Mouse (Mus musculus) stomach, embryonic 16.5 days (tissue): ENCODE data around the gene Npnt. TPM values are rescaled to one million over a fixed set of nuclear protein-coding genes. Genes with fewer than 3 reads are reported as not detected.

Experiments
- ATAC-seq: fragments of 200-750 bp; cut with Nextera tagmentation; 2 replicates; pipeline ENCODE4 v1.8.0; 2017; ENCODE audit warnings: moderate number of reproducible peaks, moderate TSS enrichment; ENCODE audit not compliant: insufficient read depth, low FRiP score
- H3K27ac ChIP-seq: fragments of 300-500 bp; sonication (generic); 2 replicates; pipeline ENCODE4 v1.5.1; 2014; ENCODE audit warnings: low read length
- H3K27me3 ChIP-seq: fragments of 300-500 bp; sonication (generic); 2 replicates; pipeline ENCODE4 v1.6.1; 2014; ENCODE audit warnings: low read length, control low read depth, mixed read lengths; ENCODE audit not compliant: control insufficient read depth, insufficient read depth
- H3K36me3 ChIP-seq: fragments of 300-500 bp; sonication (generic); 2 replicates; pipeline ENCODE4 v1.6.1; 2014; ENCODE audit warnings: low read length; ENCODE audit not compliant: control insufficient read depth, insufficient read depth
- H3K4me1 ChIP-seq: fragments of 300-500 bp; sonication (generic); 2 replicates; pipeline ENCODE4 v1.6.1; 2014; ENCODE audit warnings: low read length, control low read depth, mixed read lengths; ENCODE audit not compliant: control insufficient read depth, insufficient read depth
- H3K4me2 ChIP-seq: fragments of 300-500 bp; sonication (generic); 2 replicates; pipeline ENCODE4 v1.6.1; 2014; ENCODE audit warnings: low read depth, low read length, mixed read lengths
- H3K4me3 ChIP-seq: fragments of 300-500 bp; sonication (generic); replicated peaks from 2 replicates; pipeline ENCODE4 v1.5.1; 2014; ENCODE audit warnings: mild to moderate bottlenecking, low read length
- H3K9ac ChIP-seq: fragments of 300-500 bp; sonication (generic); 2 replicates; pipeline ENCODE4 v1.6.1; 2014; ENCODE audit warnings: low read length
- H3K9me3 ChIP-seq: fragments of 300-500 bp; sonication (generic); replicated peaks from 2 replicates; pipeline ENCODE4 v1.6.1; 2016; ENCODE audit warnings: low read length, control low read depth; ENCODE audit not compliant: control insufficient read depth
- WGBS: fragments of 180-500 bp; shearing (Covaris S2); extraction: QIAGEN DNeasy Blood & Tissue Kit; methylation state at CpG from one replicate; pipeline ENCODE4 v1.1.7; 2014; 5-methylcytosine and 5-hydroxymethylcytosine counted together
- polyA plus RNA-seq: library from polyadenylated mRNA; unstranded; fragments of >200 nt; fragmentation: Nextera tagmentation; extraction: Ambion mirVana; gene quantifications from 2 replicates; pipeline ENCODE4 v1.2.1, GENCODE M21; 2015

Npnt gene
- polyA plus RNA-seq, 1 experiment from 2014 or later, result 67.3 TPM

DNA sequence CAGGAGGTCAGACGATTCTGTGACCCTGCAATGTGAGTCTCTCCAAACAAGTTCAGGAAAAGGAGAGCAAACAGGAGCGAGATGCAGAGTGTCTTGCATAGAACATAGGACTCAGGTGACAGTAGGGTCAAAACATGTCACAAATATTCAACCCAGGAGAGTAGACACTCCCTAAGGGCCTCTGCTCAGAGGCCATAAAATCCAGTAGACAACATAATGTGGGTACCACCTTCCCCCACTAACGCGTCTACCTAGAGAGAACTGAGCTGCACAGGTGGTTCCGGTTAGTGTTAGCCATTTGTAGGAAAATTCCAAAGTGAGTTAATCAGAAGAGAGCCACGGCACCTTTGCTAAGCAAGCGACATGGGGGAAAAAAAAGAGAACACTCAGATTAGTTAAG is 5.9 kb downstream of the Npnt start:
- no peaks in the 10 kb centered on the region for H3K36me3 ChIP-seq
- 57% methylated on average over 7 of the region's 7 CpGs for WGBS
- no peak for ATAC-seq
- H3K4me1 ChIP-seq, result peaks cover 10% of the 10 kb centered on the region; the same call in 1 of the 2 replicates
- no peak overlapping the region for H3K9ac ChIP-seq
- no peak overlapping the region for H3K4me3 ChIP-seq
- H3K4me2 ChIP-seq, result no peak overlapping the region
- H3K27me3 ChIP-seq, result no peaks in the 10 kb centered on the region
- no peak overlapping the region for H3K27ac ChIP-seq
- no peaks in the 10 kb centered on the region for H3K9me3 ChIP-seq

DNA sequence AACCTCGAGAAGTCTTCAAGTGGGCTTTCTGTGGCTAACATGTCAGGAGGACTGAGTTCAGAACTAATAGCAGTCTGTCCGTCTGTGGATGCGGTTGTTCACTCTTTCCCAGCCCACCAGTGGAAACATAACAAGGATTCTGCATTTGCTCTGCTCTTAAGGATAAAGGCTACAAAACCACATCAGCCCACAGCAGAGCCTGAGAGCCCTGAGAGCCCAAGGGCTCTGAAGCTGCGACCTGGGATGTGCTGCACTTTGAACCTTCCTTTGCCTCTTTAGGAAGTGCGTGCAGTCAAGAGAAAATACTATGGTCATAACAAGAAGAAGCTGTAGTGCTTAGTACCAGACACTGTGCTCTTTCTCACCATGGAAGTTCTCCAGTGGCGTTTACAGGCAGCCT is 7.3 kb downstream of the Npnt start:
- 90% methylated on average over 6 of the region's 6 CpGs for WGBS
- Histone ChIP-seq H3K4me2 (no peak overlapping the region), H3K36me3 (no peaks in the 10 kb centered on the region), H3K27me3 (no peaks in the 10 kb centered on the region), H3K4me3 (no peak overlapping the region), H3K9ac (no peak overlapping the region), H3K27ac (no peak overlapping the region), H3K9me3 (no peaks in the 10 kb centered on the region), H3K4me1 (no peaks in the 10 kb centered on the region)
- no peak for ATAC-seq

- no peak for ATAC-seq
- Histone ChIP-seq H3K4me1 (no peaks in the 10 kb centered on the region), H3K4me3 (no peak overlapping the region), H3K27me3 (no peaks in the 10 kb centered on the region), H3K27ac (no peak overlapping the region), H3K36me3 (no peaks in the 10 kb centered on the region), H3K9ac (no peak overlapping the region), H3K9me3 (no peaks in the 10 kb centered on the region), H3K4me2 (no peak overlapping the region)
- 83% methylated on average over 10 of the region's 10 CpGs for WGBS
Measured at GRCm38 (mm10) chr3:132940181-132940990, 9.7 kb downstream of the Npnt start.

DNA sequence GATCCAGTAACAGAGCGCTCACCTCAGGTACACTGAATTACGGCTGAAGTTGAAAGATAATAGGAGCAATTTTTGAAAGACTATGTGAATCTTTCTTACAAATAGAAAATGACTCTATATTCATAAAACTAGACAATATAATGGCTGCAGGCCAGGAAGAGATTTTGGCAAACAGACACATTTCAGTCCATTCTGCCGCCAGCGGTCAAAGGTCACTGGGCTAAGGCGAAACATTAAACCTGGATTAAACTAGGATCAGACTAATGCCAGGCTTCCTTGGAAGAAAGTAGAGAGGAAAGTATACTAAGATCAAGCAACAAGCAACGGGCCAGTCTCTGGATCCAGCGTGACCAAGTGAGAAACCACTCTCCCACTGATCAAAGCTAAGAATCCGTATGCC is 11.1 kb downstream of the Npnt start:
- Histone ChIP-seq H3K4me2 (no peak overlapping the region), H3K27me3 (no peaks in the 10 kb centered on the region), H3K4me1 (no peaks in the 10 kb centered on the region), H3K27ac (no peak overlapping the region), H3K9me3 (no peaks in the 10 kb centered on the region), H3K36me3 (no peaks in the 10 kb centered on the region), H3K4me3 (no peak overlapping the region), H3K9ac (no peak overlapping the region)
- 60% methylated on average over 8 of the region's 8 CpGs for WGBS
- no peak for ATAC-seq

GRCm38 (mm10) chr3:132934649-132935048 is 15.4 kb downstream of the Npnt start:
- Histone ChIP-seq H3K36me3 (no peaks in the 10 kb centered on the region), H3K27ac (no peak overlapping the region), H3K27me3 (no peaks in the 10 kb centered on the region), H3K4me2 (no peak overlapping the region), H3K4me3 (no peak overlapping the region), H3K4me1 (no peaks in the 10 kb centered on the region), H3K9me3 (no peaks in the 10 kb centered on the region), H3K9ac (no peak overlapping the region)
- 66% methylated on average over 2 of the region's 2 CpGs for WGBS
- ATAC-seq, result no peak

GRCm38 (mm10) chr3:132931526-132931925 is 18.6 kb downstream of the Npnt start:
- no peak overlapping the region for H3K9ac ChIP-seq
- no peak overlapping the region for H3K4me2 ChIP-seq
- no peak overlapping the region for H3K27ac ChIP-seq
- no peak overlapping the region for H3K4me3 ChIP-seq
- H3K36me3 ChIP-seq, result no peaks in the 10 kb centered on the region
- 74% methylated on average over 4 of the region's 4 CpGs for WGBS
- no peaks in the 10 kb centered on the region for H3K27me3 ChIP-seq
- H3K4me1 ChIP-seq, result no peaks in the 10 kb centered on the region; the same call in 1 of the 2 replicates
- no peak for ATAC-seq
- no peaks in the 10 kb centered on the region for H3K9me3 ChIP-seq

DNA sequence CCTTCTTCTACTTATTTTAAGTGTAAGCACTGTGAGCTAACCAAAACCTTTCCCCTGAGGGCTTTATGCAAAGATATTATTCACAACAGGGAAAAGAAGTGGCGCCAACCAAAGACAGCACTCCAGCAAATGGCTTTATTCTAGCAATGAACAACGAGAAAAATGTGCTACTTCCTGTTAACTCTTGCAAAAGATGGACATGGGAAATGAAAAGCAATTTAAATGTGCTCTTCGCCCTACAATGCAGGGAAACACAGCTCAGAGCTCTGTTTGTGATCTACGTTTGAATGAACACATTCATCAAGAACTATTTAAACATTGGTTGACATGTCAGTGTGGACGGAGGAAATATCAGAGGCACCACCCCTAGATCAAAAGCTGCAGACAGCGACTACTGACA is 20.2 kb downstream of the Npnt start:
- Histone ChIP-seq H3K9me3 (no peaks in the 10 kb centered on the region), H3K4me2 (no peak overlapping the region), H3K9ac (no peak overlapping the region), H3K27ac (no peak overlapping the region), H3K27me3 (no peaks in the 10 kb centered on the region), H3K4me1 (no peaks in the 10 kb centered on the region; the same call in 1 of the 2 replicates), H3K4me3 (no peak overlapping the region), H3K36me3 (no peaks in the 10 kb centered on the region)
- ATAC-seq, result no peak
- 12% methylated on average over 6 of the region's 6 CpGs for WGBS

- no peaks in the 10 kb centered on the region; the same call in 1 of the 2 replicates for H3K4me1 ChIP-seq
- no peak overlapping the region for H3K9ac ChIP-seq
- ATAC-seq, result no peak
Measured at GRCm38 (mm10) chr3:132928186-132928585, 21.9 kb downstream of the Npnt start.

DNA sequence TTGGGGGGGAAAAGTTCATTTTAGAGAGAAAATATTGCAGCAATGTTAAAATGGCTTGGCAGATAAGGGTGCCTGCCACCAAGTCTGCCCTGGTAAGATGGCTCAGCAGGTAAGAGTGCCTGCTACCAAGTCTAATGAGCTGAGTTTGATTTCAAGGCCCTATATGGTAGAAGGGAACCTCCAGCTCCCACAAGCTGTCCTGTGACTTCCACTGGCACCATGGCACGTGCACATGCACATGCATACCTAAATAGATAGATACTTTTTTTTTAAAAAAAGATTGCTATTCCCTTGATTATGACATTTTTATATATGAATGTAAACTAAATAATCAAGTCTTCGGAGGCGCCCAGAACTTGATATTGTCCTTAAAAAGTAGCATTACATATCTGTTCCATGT is 30.3 kb downstream of the Npnt start:
- 92% methylated on average over 3 of the region's 3 CpGs for WGBS
- no peaks in the 10 kb centered on the region for H3K27me3 ChIP-seq
- H3K36me3 ChIP-seq, result no peaks in the 10 kb centered on the region
- no peak overlapping the region for H3K4me3 ChIP-seq
- no peaks in the 10 kb centered on the region for H3K9me3 ChIP-seq
- ATAC-seq, result no peak
- no peak overlapping the region for H3K4me2 ChIP-seq
- H3K27ac ChIP-seq, result no peak overlapping the region
- H3K4me1 ChIP-seq, result no peaks in the 10 kb centered on the region
- no peak overlapping the region for H3K9ac ChIP-seq

More at GRCm38 (mm10) chr3:132928186-132928585, 21.9 kb downstream of the Npnt start:
- Histone ChIP-seq H3K27ac (no peak overlapping the region), H3K4me3 (no peak overlapping the region), H3K9me3 (no peaks in the 10 kb centered on the region), H3K27me3 (no peaks in the 10 kb centered on the region), H3K4me2 (no peak overlapping the region), H3K36me3 (no peaks in the 10 kb centered on the region)
- 85% methylated on average over 9 of the region's 9 CpGs for WGBS
